Mouse (Mus musculus) right cerebral cortex, postnatal 25 days (tissue): ENCODE measurements around the gene Mllt1.
A peak's percentile ranks its signal among the peaks of the same experiment; 100 is the strongest.

Source experiments
- DNase-seq: peaks from one replicate; pipeline ENCODE4 v3.0.0; 2022

Mllt1 gene

DNA sequence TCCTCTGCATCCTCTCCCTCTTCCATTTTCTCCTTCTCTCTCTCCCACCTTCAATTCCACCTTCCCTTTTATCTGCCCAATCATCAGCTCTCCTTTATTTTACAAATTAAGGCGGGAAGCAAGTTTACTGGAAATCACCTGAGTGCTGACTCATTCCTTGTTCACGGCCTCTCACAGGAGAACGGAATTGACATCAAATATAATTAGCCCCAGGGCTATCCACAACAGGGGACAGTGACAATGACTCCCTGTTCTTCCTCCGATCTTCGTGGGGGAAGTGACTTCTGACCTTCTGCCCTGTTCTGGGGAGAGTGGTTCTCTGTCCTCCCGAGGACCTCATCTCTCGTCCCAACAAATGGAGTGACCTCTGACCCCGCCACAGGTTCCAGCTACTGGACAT, 58.2 kb downstream of the Mllt1 start:
- DNase-seq: no peak

DNA sequence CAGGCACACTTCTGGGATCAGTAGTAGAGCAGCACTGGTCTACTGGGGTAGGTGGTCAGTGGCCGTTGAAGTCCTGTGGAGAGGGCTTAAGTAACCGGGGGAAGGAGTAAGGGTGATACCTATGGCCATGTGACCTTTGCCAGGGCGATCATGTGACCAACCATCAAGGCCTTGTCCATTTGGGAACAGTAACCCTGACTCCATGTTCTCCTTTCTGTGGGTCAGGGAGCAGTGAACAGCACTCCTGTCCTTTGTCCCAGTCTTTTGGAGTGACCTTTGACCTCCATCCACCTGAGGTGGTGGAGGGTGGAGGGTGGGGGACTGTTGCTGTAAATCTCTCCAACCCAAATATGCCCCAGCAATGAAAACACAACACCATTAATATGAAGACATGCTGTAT, 58.8 kb downstream of the Mllt1 start:
- no peak for DNase-seq

DNA sequence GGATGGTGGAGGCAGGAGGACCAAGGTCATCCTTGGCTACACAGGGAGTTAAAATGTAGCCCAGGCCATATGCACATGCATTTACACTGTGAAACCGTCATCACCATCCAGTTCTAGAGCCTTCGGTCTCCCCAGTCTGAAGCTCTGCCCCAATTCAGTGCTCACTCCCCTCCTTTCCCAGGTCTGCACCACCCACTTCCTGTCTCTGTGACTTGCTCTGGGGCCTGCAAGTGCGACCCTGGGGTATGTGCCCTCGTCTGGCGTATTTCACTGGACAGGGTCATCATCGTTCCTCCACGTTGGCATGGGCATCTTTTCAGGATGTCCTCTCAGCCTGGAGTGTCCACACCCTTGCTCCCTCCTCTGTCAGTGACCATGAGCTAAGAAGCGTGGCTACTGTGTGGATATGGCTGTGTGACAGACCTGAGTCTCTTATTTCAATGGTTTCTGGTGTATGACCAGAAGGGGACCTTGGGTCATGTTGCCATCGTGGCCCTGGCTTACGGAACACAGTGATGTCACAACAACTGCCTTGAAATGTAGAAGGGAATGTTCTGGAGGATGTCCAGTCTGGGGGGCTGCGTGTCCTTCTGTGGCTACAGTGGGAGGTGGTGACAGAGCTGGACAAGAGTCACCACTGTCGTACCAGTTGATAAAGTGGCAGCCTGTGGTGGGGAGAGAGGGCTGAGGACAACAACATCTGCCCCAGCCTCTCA, 60.1 kb downstream of the Mllt1 start, which contains the start of gene 1700061G19Rik:
TSS of gene 1700061G19Rik (plus strand) at position 542 of the 716 bp plus-strand sequence.
- no peak for DNase-seq

DNA sequence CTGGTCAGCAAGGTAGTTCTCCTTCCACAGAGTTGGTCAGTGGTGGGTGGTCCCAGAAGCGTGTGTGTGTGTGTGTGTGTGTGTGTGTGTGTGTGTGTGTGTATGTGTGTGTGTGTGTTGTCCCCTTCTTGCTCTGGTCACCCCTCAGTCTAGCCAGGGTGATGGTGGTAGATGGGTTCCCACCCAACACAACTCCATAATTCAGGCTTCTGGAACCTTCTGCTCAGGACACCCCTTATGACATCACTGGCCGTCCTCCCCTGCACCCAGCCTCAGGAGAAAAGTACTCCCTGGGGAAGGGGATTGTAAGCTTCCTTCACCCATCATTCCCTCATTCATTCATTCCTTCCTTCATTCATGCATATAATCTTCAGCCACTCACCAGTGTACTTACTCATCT, 61.0 kb downstream of the Mllt1 start, which contains the start of gene Acsbg2:
TSS of gene Acsbg2 (minus strand) at position 211 of the 400 bp plus-strand sequence.
- no peak for DNase-seq

DNA sequence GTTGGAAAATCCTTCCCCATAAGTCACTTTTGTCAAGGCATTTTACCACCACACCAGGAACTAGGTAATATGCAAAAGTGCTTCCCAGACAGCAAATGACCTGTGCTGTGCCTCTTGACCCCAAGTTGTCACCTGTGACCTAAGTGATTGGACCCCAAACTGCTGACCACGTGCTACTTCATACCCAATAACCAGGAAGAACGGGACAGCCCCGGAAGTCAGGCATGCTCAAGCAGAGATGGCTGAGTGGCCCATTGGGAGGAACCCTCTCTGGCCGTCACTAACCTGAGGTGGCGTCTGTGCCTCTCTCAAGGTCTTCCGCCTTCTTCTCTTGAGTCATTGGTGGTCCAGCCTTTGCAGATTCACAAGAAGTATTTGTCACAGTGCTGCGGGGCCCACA, 62.7 kb downstream of the Mllt1 start:
- DNase-seq: no peak

- no peak for DNase-seq
These were observed 63.4 kb downstream of the Mllt1 start for GRCm38 (mm10) chr17:56871767-56872166.

DNA sequence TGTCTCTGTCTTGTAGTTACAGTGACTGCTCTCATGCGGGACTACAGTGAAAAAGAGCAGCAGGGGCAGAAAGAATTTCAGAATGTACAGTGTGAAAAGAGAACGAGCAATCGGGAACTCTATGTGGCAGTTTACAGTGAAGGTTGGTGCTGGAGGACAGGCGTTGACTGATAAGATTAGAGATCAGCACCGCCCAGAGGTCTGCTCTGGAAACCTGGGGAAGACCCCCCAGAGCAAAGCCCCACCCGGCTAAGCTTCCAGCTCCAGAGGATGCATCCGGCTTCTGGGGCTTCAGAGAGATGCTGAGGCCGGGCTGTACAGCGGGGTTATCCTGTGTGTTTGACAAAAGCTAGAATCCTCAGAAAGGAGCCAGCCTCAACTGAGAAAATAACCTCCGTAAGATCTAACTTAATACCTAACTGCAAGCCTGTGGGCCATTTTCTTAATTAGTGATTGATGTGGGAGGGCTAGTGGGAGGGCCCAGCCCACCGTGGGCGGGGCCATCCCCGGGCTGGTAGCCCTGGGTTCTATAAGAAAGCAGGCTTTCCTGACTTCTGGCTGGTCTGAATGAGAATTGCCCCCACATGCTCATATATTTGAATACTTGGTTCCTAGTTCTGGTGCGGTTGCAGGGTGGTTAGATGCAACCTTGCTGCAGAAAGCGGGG, 64.8 kb downstream of the Mllt1 start:
- DNase-seq: no peak

- DNase-seq: no peak
These were observed 65.7 kb downstream of the Mllt1 start for GRCm38 (mm10) chr17:56869481-56869977.

GRCm38 (mm10) chr17:56866071-56866470, 69.1 kb downstream of the Mllt1 start:
- no peak for DNase-seq

GRCm38 (mm10) chr17:56861197-56861596, 74.0 kb downstream of the Mllt1 start:
- no peak for DNase-seq

DNA sequence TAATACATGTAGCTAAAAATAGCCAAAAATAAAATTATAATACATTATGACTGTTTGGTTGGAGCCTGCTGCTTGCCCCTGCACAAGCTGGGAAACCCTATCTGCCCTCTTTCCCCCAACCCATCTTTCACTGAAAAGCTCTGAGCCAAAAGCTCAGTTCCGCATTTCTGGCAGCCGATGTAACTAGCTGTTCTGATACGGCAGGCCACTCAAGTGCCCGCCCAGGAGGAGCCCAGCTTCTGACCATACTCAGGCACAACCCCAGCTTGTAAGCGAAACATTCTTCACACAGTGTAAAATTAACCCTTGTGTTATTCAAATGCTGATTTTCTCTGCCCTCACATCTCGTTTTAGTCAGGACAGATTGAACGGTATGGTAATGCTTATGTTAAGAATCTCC, 76.3 kb downstream of the Mllt1 start:
- DNase-seq: no peak

GRCm38 (mm10) chr17:56858216-56858615, 77.0 kb downstream of the Mllt1 start:
- DNase-seq: peak; percentile 14

- no peak for DNase-seq
These were observed 79.8 kb downstream of the Mllt1 start for GRCm38 (mm10) chr17:56855421-56855820.

- no peak for DNase-seq
These were observed 84.0 kb downstream of the Mllt1 start for GRCm38 (mm10) chr17:56851167-56851566.

DNA sequence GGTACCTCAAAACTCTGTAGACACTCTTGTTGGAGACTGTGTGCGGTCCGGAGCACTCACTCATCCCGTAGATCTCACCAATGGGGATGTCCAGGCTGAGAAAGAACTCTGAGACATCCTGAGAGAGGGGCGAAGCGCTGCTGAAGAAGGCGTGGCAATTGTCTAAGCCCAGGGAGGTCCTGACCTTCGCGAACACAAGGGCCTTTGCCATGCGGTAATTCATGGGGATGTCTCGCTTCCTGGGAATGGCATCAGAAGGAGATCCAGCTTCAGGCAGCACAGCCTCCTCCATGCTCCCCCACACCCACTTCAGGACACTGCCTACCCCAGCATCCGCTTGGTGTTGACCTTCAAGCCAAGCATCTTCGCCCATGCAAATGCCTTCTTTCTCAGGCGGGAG, 85.5 kb downstream of the Mllt1 start:
- no peak for DNase-seq

DNA sequence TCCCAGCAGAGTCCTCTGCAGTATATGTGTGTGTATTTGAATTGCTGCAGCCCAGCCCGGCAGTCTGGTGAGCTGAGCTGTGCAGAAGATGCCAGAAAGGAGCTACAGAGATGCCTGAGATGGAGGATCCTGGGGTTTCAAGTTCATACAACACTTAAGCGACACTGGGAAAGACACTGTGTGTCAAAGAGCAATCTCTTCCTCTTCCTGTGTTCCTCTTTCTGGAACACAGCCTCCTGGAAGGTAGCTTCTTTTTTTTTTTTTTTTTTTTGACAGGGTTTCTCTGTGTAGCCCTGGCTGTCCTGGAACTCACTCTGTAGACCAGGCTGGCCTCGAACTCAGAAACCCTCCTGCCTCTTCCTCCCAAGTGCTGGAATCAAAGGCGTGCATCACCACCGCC, 86.4 kb downstream of the Mllt1 start:
- DNase-seq: no peak

DNA sequence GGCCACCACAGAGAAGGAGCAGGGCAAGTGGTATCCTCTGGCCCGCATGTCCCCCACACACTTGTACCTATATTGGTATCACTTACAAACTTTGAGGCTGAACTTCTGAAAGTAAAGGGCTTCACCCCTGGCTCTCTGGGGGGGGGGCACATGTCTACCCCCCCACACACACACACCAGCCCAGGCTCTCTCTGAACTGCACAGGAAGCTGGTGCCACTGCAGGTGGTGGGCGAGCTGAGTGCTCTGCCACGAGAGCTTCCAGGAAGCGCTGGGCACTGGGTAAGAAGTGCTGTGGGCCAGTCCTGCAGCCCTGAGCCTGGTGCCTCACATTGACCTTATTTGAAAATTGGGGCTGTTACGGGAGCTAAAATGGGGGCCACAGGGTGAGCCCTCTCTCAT, 91.5 kb downstream of the Mllt1 start:
- no peak for DNase-seq
